Mouse (Mus musculus) cortical plate, adult 2 months (tissue): ENCODE data around the gene Kirrel3.

Experiments
- CTCF ChIP-seq: fragments of 200-500 bp; IDR thresholded peaks from 2 replicates; pipeline ENCODE4 v1.5.1; 2011; ENCODE audit warnings: mild to moderate bottlenecking, control low read depth, low read length; ENCODE audit not compliant: insufficient read depth; ENCODE audit errors: extremely low read depth
- POLR2A ChIP-seq: fragments of 200-500 bp; IDR thresholded peaks from 2 replicates; pipeline ENCODE4 v1.6.1; 2011; ENCODE audit warnings: mild to moderate bottlenecking, low read length, control low read depth; ENCODE audit not compliant: insufficient read depth; ENCODE audit errors: extremely low read depth

- TF ChIP-seq POLR2A (no peak), CTCF (no peak)
Measured at GRCm38 (mm10) chr9:34716476-34716875, 230.8 kb downstream of the Kirrel3 start.
